Mouse (Mus musculus): Measurements from ENCODE around the gene Nrxn3. TPM values are rescaled to one million over a fixed set of nuclear protein-coding genes. Genes with fewer than 3 reads are reported as not detected.

Nrxn3 gene
- polyA plus RNA-seq, 1 experiment, result 3.0 TPM

- Histone ChIP-seq H3K27me3 (ENCODE audit: control insufficient read depth, insufficient read depth, insufficient read length) (no peaks in the 10 kb centered on the region), H3K4me3 (no peak overlapping the region), H3ac (ENCODE audit: control insufficient read depth, insufficient read length) (no peak overlapping the region), H3K4me2 (ENCODE audit: low read depth) (no peak overlapping the region), H3K79me2 (ENCODE audit: control insufficient read depth, insufficient read depth) (no peaks in the 10 kb centered on the region), H3K36me3 (ENCODE audit: control insufficient read depth, insufficient read depth) (no peaks in the 10 kb centered on the region)
- TF ChIP-seq POLR2A (IDR thresholded peaks at IDR 0.05; ENCODE audit: insufficient read length, low read depth), result no peak
- no peak for TF ChIP-seq CEBPB (IDR thresholded peaks at IDR 0.05; ENCODE audit: insufficient read depth, poor library complexity, severe bottlenecking)
- no peak for TF ChIP-seq REST (IDR thresholded peaks at IDR 0.05; ENCODE audit: insufficient read depth, insufficient read length)
- TF ChIP-seq USF1 (IDR thresholded peaks at IDR 0.05; ENCODE audit: low read depth), result no peak
- TF ChIP-seq MYOD1 (IDR thresholded peaks at IDR 0.05; ENCODE audit: control insufficient read depth in 1 of 3, insufficient read length in 2 of 3, low read depth in 2 of 3), result no peak
- no peak for TF ChIP-seq TCF3 (IDR thresholded peaks at IDR 0.05; ENCODE audit: insufficient read length, low read depth)
- no peak for TF ChIP-seq TCF12 (IDR thresholded peaks at IDR 0.05; ENCODE audit: insufficient read depth, poor library complexity, severe bottlenecking)
These were observed 261.7 kb downstream of the Nrxn3 start for GRCm38 (mm10) chr12:88984375-88984774.

- Histone ChIP-seq H3K27me3 (ENCODE audit: control insufficient read depth, insufficient read depth, insufficient read length) (no peaks in the 10 kb centered on the region), H3K4me2 (ENCODE audit: low read depth) (no peak overlapping the region), H3K36me3 (ENCODE audit: control insufficient read depth, insufficient read depth) (no peaks in the 10 kb centered on the region), H3ac (ENCODE audit: control insufficient read depth, insufficient read length) (no peak overlapping the region), H3K4me3 (no peak overlapping the region), H3K79me2 (ENCODE audit: control insufficient read depth, insufficient read depth) (no peaks in the 10 kb centered on the region)
- TF ChIP-seq POLR2A (IDR thresholded peaks at IDR 0.05; ENCODE audit: insufficient read length, low read depth), result no peak
- no peak for TF ChIP-seq E2F4 (IDR thresholded peaks at IDR 0.05; ENCODE audit: insufficient read depth)
- no peak for TF ChIP-seq MAX (IDR thresholded peaks at IDR 0.05; ENCODE audit: low read depth)
- no peak for TF ChIP-seq MYOG (IDR thresholded peaks at IDR 0.05; ENCODE audit: control insufficient read depth in 1 of 3, insufficient read depth in 1 of 3, insufficient read length in 2 of 3, low read depth in 2 of 3)
- TF ChIP-seq TCF3 (IDR thresholded peaks at IDR 0.05; ENCODE audit: insufficient read length, low read depth), result no peak
- no peak for TF ChIP-seq MYOD1 (IDR thresholded peaks at IDR 0.05; ENCODE audit: control insufficient read depth in 1 of 3, insufficient read length in 2 of 3, low read depth in 2 of 3)
- no peak for TF ChIP-seq POLR2AphosphoS2 (IDR thresholded peaks at IDR 0.05; ENCODE audit: insufficient read length, low read depth)
- TF ChIP-seq REST (IDR thresholded peaks at IDR 0.05; ENCODE audit: insufficient read depth, insufficient read length), result no peak
- TF ChIP-seq TCF12 (IDR thresholded peaks at IDR 0.05; ENCODE audit: insufficient read depth, poor library complexity, severe bottlenecking), result no peak
- TF ChIP-seq CEBPB (IDR thresholded peaks at IDR 0.05; ENCODE audit: insufficient read depth, poor library complexity, severe bottlenecking), result no peak
- TF ChIP-seq SRF (IDR thresholded peaks at IDR 0.05; ENCODE audit: control insufficient read depth, insufficient read length, low read depth), result no peak
- TF ChIP-seq USF1 (IDR thresholded peaks at IDR 0.05; ENCODE audit: low read depth), result no peak
These were observed 262.1 kb downstream of the Nrxn3 start for GRCm38 (mm10) chr12:88984804-88985203.

GRCm38 (mm10) chr12:88987046-88987445, 264.4 kb downstream of the Nrxn3 start:
- TF ChIP-seq TCF12 (IDR thresholded peaks at IDR 0.05; ENCODE audit: insufficient read depth, poor library complexity, severe bottlenecking) (no peak), MYOD1 (IDR thresholded peaks at IDR 0.05; ENCODE audit: control insufficient read depth in 1 of 3, insufficient read length in 2 of 3, low read depth in 2 of 3) (no peak), E2F4 (IDR thresholded peaks at IDR 0.05; ENCODE audit: insufficient read depth) (no peak), POLR2AphosphoS2 (IDR thresholded peaks at IDR 0.05; ENCODE audit: insufficient read length, low read depth) (no peak), MYOG (IDR thresholded peaks at IDR 0.05; ENCODE audit: control insufficient read depth in 1 of 3, insufficient read depth in 1 of 3, insufficient read length in 2 of 3, low read depth in 2 of 3) (no peak), REST (IDR thresholded peaks at IDR 0.05; ENCODE audit: insufficient read depth, insufficient read length) (no peak), TCF3 (IDR thresholded peaks at IDR 0.05; ENCODE audit: insufficient read length, low read depth) (no peak), CEBPB (IDR thresholded peaks at IDR 0.05; ENCODE audit: insufficient read depth, poor library complexity, severe bottlenecking) (no peak), MAX (IDR thresholded peaks at IDR 0.05; ENCODE audit: low read depth) (no peak), USF1 (IDR thresholded peaks at IDR 0.05; ENCODE audit: low read depth) (no peak), POLR2A (IDR thresholded peaks at IDR 0.05; ENCODE audit: insufficient read length, low read depth) (no peak), SRF (IDR thresholded peaks at IDR 0.05; ENCODE audit: control insufficient read depth, insufficient read length, low read depth) (no peak)
- H3K79me2 ChIP-seq (ENCODE audit: control insufficient read depth, insufficient read depth), result no peaks in the 10 kb centered on the region
- H3K36me3 ChIP-seq (ENCODE audit: control insufficient read depth, insufficient read depth), result no peaks in the 10 kb centered on the region
- no peak overlapping the region for H3ac ChIP-seq (ENCODE audit: control insufficient read depth, insufficient read length)
- no peak overlapping the region for H3K4me2 ChIP-seq (ENCODE audit: low read depth)
- no peaks in the 10 kb centered on the region for H3K27me3 ChIP-seq (ENCODE audit: control insufficient read depth, insufficient read depth, insufficient read length)
- H3K4me3 ChIP-seq, result no peak overlapping the region

- no peaks in the 10 kb centered on the region for H3K36me3 ChIP-seq (ENCODE audit: control insufficient read depth, insufficient read depth)
- H3ac ChIP-seq (ENCODE audit: control insufficient read depth, insufficient read length), result no peak overlapping the region
- TF ChIP-seq MAX (IDR thresholded peaks at IDR 0.05; ENCODE audit: low read depth), result no peak
- TF ChIP-seq E2F4 (IDR thresholded peaks at IDR 0.05; ENCODE audit: insufficient read depth), result no peak
- TF ChIP-seq POLR2AphosphoS2 (IDR thresholded peaks at IDR 0.05; ENCODE audit: insufficient read length, low read depth), result no peak
- TF ChIP-seq REST (IDR thresholded peaks at IDR 0.05; ENCODE audit: insufficient read depth, insufficient read length), result no peak
- TF ChIP-seq SRF (IDR thresholded peaks at IDR 0.05; ENCODE audit: control insufficient read depth, insufficient read length, low read depth), result no peak
- no peak for TF ChIP-seq MYOD1 (IDR thresholded peaks at IDR 0.05; ENCODE audit: control insufficient read depth in 1 of 3, insufficient read length in 2 of 3, low read depth in 2 of 3)
- no peaks in the 10 kb centered on the region for H3K27me3 ChIP-seq (ENCODE audit: control insufficient read depth, insufficient read depth, insufficient read length)
- H3K79me2 ChIP-seq (ENCODE audit: control insufficient read depth, insufficient read depth), result no peaks in the 10 kb centered on the region
- H3K4me3 ChIP-seq, result no peak overlapping the region
- H3K4me2 ChIP-seq (ENCODE audit: low read depth), result no peak overlapping the region
These were observed 268.1 kb downstream of the Nrxn3 start for GRCm38 (mm10) chr12:88990753-88991152.

- TF ChIP-seq MAX (IDR thresholded peaks at IDR 0.05; ENCODE audit: low read depth), result no peak
- no peak for TF ChIP-seq MYOG (IDR thresholded peaks at IDR 0.05; ENCODE audit: control insufficient read depth in 1 of 3, insufficient read depth in 1 of 3, insufficient read length in 2 of 3, low read depth in 2 of 3)
- TF ChIP-seq POLR2AphosphoS2 (IDR thresholded peaks at IDR 0.05; ENCODE audit: insufficient read length, low read depth), result no peak
- TF ChIP-seq USF1 (IDR thresholded peaks at IDR 0.05; ENCODE audit: low read depth), result no peak
- TF ChIP-seq POLR2A (IDR thresholded peaks at IDR 0.05; ENCODE audit: insufficient read length, low read depth), result no peak
- Histone ChIP-seq H3ac (ENCODE audit: control insufficient read depth, insufficient read length) (no peak overlapping the region), H3K4me2 (ENCODE audit: low read depth) (no peak overlapping the region), H3K4me3 (no peak overlapping the region), H3K27me3 (ENCODE audit: control insufficient read depth, insufficient read depth, insufficient read length) (no peaks in the 10 kb centered on the region), H3K36me3 (ENCODE audit: control insufficient read depth, insufficient read depth) (no peaks in the 10 kb centered on the region), H3K79me2 (ENCODE audit: control insufficient read depth, insufficient read depth) (no peaks in the 10 kb centered on the region)
These were observed 269.5 kb downstream of the Nrxn3 start for GRCm38 (mm10) chr12:88992141-88992540.
